Mouse (Mus musculus) cortical plate, adult 2 months (tissue): Measurements from ENCODE around the gene Pgm5.

ENCODE experiments used
- CTCF ChIP-seq: fragments of 200-500 bp; IDR thresholded peaks from 2 replicates; pipeline ENCODE4 v1.5.1; 2011; ENCODE audit warnings: mild to moderate bottlenecking, control low read depth, low read length; ENCODE audit not compliant: insufficient read depth; ENCODE audit errors: extremely low read depth
- POLR2A ChIP-seq: fragments of 200-500 bp; IDR thresholded peaks from 2 replicates; pipeline ENCODE4 v1.6.1; 2011; ENCODE audit warnings: mild to moderate bottlenecking, low read length, control low read depth; ENCODE audit not compliant: insufficient read depth; ENCODE audit errors: extremely low read depth

DNA sequence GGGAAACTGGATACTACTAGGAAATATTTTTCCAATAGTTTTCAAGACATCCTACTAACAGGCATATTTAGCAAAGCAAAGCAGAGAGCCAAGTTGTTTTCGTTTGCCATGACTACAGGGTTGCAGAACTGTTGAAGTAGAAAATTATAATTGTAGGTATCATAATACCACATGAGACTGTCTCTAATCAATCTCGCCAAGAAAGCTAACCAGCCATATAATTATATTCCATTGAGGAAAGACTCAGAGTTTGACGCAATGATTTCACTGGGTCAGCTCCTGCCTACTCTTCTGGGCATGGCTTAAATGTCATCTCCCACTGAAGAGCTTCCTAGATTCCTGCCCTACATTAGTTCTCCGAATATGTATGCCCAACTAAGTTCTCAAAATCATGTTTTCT, 142.2 kb downstream of the Pgm5 start:
- TF ChIP-seq CTCF (no peak), POLR2A (no peak)
